Mouse (Mus musculus): ENCODE measurements around the gene 1700037H04Rik. TPM values are rescaled to one million over a fixed set of nuclear protein-coding genes. Genes with fewer than 3 reads are reported as not detected.

Gene 1700037H04Rik
- polyA plus RNA-seq, 1 experiment from 2014 or later: 85.7 TPM

DNA sequence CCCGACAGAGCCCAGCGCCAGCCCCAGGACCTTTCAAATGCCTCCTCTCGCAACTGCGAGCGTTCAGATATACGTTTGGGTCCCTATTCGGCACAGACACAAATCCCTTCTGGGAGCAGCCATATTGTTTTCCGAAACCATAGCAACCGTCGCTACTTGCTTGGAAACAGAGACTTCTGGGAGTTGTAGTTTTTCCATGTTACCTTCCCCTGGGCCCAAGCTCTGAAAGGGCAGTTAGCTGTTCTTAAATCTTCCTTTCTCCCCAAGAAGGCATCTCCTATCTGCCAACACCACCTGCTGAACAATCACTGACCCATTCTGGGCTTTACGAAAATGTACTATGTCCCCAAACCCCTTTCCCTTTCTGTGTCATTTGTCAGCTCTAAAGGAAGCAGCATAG lies 14.8 kb upstream of the 1700037H04Rik start:
- Histone ChIP-seq H3K4me1 (ENCODE audit: control insufficient read depth, insufficient read depth, low read length) (peaks cover 47% of the 10 kb centered on the region), H3K27ac (replicated peaks; ENCODE audit: low read depth, low read length) (no peak overlapping the region), H3K4me2 (ENCODE audit: low read length) (peak overlapping the region; percentile 84), H3K9me3 (ENCODE audit: control insufficient read depth, low read length) (no peaks in the 10 kb centered on the region), H3K36me3 (ENCODE audit: control insufficient read depth, insufficient read depth, low read length) (peaks cover 21% of the 10 kb centered on the region; the same call in 1 of the 2 replicates), H3K27me3 (ENCODE audit: control insufficient read depth, insufficient read depth, low read length) (peaks cover 22% of the 10 kb centered on the region), H3K4me3 (replicated peaks; ENCODE audit: low read depth, low read length) (peak overlapping the region; percentile 39), H3K9ac (replicated peaks; ENCODE audit: low read length) (no peak overlapping the region; the same call in 1 of the 2 replicates)
- peak; percentile 58; the same call in 1 of the 2 replicates for ATAC-seq (ENCODE audit: low FRiP score, low TSS enrichment)
- peak; percentile 95 for DNase-seq
- 5% methylated on average over 11 of the region's 11 CpGs for WGBS

DNA sequence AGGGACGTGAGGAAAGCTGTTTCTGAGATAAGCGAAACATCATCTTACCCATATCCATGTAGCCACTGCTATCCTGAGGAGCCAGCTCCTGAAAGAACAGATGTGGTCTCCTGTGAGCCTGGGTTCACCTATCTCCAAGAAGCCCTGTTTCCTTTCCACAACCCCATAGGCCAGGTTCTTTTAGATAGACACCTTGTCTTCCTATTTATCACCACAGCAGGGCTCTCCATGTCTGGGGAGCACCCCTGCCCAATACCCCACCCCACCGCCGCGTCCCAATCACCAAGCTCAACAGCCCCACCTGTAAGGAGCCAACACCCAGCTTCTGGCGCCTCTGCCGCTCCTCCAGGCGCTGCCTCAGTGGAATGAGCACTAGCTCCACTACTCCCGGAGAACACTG lies 12.4 kb upstream of the 1700037H04Rik start:
- Histone ChIP-seq H3K9me3 (ENCODE audit: control insufficient read depth, low read length) (no peaks in the 10 kb centered on the region), H3K4me2 (ENCODE audit: low read length) (no peak overlapping the region), H3K36me3 (ENCODE audit: control insufficient read depth, insufficient read depth, low read length) (peaks cover 21% of the 10 kb centered on the region; the same call in 1 of the 2 replicates), H3K4me1 (ENCODE audit: control insufficient read depth, insufficient read depth, low read length) (peaks cover 36% of the 10 kb centered on the region), H3K4me3 (replicated peaks; ENCODE audit: low read depth, low read length) (no peak overlapping the region), H3K9ac (replicated peaks; ENCODE audit: low read length) (no peak overlapping the region), H3K27ac (replicated peaks; ENCODE audit: low read depth, low read length) (no peak overlapping the region), H3K27me3 (ENCODE audit: control insufficient read depth, insufficient read depth, low read length) (peaks cover 22% of the 10 kb centered on the region)
- DNase-seq (no peak), ATAC-seq (ENCODE audit: low FRiP score, low TSS enrichment) (no peak)
- WGBS: 52% methylated on average over 9 of the region's 9 CpGs

DNA sequence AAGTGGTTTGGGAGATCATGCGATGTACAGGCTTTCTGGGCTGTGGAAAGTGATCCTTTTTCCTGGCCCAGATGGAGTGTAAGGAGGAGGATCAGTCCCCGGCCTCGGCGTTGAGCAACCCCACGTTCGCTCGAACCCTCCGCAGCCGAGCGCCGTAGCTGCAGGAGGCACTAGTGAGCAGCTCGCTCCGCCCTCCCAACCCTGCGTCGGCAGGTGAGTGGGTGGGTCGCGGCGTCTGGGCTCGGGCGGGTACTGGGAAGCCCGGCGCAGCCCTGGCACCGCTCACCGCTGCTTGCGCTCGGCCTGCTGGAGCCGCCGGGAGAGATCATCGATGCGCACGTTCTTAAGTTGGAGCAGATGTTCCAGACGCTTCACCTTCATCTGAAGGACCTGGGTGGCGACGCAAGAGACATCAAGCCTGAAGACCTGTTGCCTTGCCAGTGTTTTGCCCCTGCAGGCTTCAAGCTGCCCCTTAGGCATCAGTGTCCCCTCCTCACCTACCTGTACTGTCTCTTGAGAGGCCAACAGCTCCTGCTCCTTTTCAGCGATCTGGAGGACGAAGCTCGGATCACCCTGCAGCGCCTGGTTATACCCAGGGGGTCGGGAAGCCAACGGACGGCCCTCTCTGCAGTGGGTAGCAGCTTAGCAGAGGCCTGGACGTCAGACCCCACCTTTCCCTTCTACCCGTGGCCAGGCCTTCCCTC lies 11.7 kb upstream of the 1700037H04Rik start:
- H3K27ac ChIP-seq (replicated peaks; ENCODE audit: low read depth, low read length): no peak overlapping the region
- H3K27me3 ChIP-seq (ENCODE audit: control insufficient read depth, insufficient read depth, low read length): peaks cover 22% of the 10 kb centered on the region
- H3K4me1 ChIP-seq (ENCODE audit: control insufficient read depth, insufficient read depth, low read length): peaks cover 28% of the 10 kb centered on the region
- H3K4me2 ChIP-seq (ENCODE audit: low read length): peak overlapping the region; percentile 19; the same call in 1 of the 2 replicates
- no peaks in the 10 kb centered on the region for H3K9me3 ChIP-seq (ENCODE audit: control insufficient read depth, low read length)
- no peak for ATAC-seq (ENCODE audit: low FRiP score, low TSS enrichment)
- no peak overlapping the region for H3K9ac ChIP-seq (replicated peaks; ENCODE audit: low read length)
- no peak for DNase-seq
- peaks cover 21% of the 10 kb centered on the region; the same call in 1 of the 2 replicates for H3K36me3 ChIP-seq (ENCODE audit: control insufficient read depth, insufficient read depth, low read length)
- H3K4me3 ChIP-seq (replicated peaks; ENCODE audit: low read depth, low read length): 0 out of 2 replicates have a peak overlapping the region, but pooled peaks have one; percentile 2
- 8% methylated on average over 43 of the region's 43 CpGs for WGBS

DNA sequence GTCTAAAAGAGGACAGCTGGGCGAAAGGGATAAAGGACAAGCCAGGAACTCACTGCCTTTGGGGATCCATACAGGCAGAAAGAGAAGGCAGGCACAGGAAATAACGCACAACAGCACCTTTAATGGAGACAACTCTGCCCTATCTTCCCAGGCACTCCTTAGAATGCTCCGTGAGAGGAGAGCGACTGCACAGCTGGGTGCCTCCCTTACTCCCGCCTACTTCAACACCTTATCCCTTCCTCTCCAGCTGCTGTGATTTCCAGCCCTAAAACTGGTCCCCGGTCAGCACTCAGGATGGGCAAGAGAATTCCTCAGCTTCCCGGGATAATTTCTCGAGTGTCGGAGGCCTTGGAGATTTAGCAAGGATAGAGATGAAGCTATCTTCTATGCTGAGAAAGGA lies 11.1 kb upstream of the 1700037H04Rik start:
- ATAC-seq (ENCODE audit: low FRiP score, low TSS enrichment): no peak
- Histone ChIP-seq H3K36me3 (ENCODE audit: control insufficient read depth, insufficient read depth, low read length) (peaks cover 21% of the 10 kb centered on the region; the same call in 1 of the 2 replicates), H3K27ac (replicated peaks; ENCODE audit: low read depth, low read length) (no peak overlapping the region), H3K9me3 (ENCODE audit: control insufficient read depth, low read length) (no peaks in the 10 kb centered on the region), H3K27me3 (ENCODE audit: control insufficient read depth, insufficient read depth, low read length) (peaks cover 22% of the 10 kb centered on the region), H3K4me2 (ENCODE audit: low read length) (no peak overlapping the region), H3K4me3 (replicated peaks; ENCODE audit: low read depth, low read length) (no peak overlapping the region), H3K9ac (replicated peaks; ENCODE audit: low read length) (no peak overlapping the region), H3K4me1 (ENCODE audit: control insufficient read depth, insufficient read depth, low read length) (peaks cover 25% of the 10 kb centered on the region)
- WGBS: 17% methylated on average over 9 of the region's 9 CpGs
- no peak for DNase-seq

DNA sequence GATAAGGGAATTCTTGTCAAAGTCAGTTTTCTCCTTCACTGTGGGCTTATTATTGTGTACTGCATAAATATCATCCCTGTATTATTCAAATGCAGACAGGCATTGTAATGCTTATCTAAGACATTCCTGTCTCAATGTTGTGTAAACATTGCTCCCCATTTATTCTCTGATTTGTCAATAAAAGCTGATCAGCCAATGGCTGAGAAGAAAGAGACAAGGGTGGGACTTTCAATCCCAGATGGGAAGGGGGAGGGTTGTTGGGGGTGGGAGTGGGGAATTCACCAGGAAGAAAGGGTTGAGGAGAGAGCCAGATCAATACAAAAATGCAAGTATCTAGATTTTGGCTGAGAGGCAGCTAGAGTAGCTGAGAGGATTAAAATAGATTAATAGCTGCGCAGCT lies 9.0 kb upstream of the 1700037H04Rik start:
- no peak overlapping the region for H3K4me3 ChIP-seq (replicated peaks; ENCODE audit: low read depth, low read length)
- H3K27me3 ChIP-seq (ENCODE audit: control insufficient read depth, insufficient read depth, low read length): peaks cover 22% of the 10 kb centered on the region
- H3K27ac ChIP-seq (replicated peaks; ENCODE audit: low read depth, low read length): no peak overlapping the region
- ATAC-seq (ENCODE audit: low FRiP score, low TSS enrichment) (no peak), DNase-seq (peak; percentile 38)
- no peak overlapping the region for H3K4me2 ChIP-seq (ENCODE audit: low read length)
- no peak overlapping the region for H3K9ac ChIP-seq (replicated peaks; ENCODE audit: low read length)
- H3K9me3 ChIP-seq (ENCODE audit: control insufficient read depth, low read length): no peaks in the 10 kb centered on the region
- 45% methylated on average over 1 of the region's 1 CpGs for WGBS
- H3K36me3 ChIP-seq (ENCODE audit: control insufficient read depth, insufficient read depth, low read length): peaks cover 21% of the 10 kb centered on the region; the same call in 1 of the 2 replicates
- H3K4me1 ChIP-seq (ENCODE audit: control insufficient read depth, insufficient read depth, low read length): 0 out of 2 replicates have a peak, but pooled peaks cover 6% of the 10 kb centered on the region

DNA sequence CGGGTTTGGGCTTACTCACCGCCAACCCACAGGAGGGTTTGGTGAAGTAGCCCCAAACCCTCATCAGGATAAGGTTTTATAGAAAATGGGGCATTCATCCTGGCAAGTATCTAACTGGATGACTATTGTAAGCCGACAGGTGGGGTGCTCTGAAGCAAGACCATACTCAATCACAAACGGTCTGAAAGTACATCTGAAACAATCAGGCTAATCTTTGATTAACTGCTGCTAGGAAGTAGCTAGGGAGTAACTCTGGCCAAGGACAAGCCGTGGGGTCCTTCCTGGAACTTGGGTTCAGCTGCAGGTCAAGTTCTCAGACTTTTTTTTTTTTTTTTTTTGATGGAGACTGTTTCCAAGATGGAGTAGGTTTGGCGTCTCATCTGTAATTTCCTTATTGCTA lies 8.1 kb upstream of the 1700037H04Rik start:
- no peak overlapping the region for H3K9ac ChIP-seq (replicated peaks; ENCODE audit: low read length)
- no peak for DNase-seq

DNA sequence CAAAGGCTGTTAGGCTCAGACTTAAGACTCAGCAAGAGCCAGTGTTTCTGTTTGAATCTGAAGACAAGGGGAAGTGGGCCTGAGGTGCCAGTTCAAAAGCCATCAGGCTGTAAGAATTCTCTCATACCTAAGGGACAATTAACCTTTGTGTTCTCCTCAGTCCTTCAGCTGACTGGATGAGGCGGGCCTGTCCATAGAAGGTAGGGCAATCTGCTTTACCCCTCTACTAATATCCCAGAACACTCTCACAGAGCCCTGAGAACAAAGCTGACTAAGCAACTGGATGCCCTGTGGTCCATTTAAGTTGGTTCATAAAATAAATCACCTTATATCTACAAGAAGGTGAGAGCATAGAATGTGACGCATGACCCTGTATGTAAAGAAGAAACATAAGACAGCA lies 6.3 kb upstream of the 1700037H04Rik start:
- Histone ChIP-seq H3K9ac (replicated peaks; ENCODE audit: low read length) (no peak overlapping the region), H3K27me3 (ENCODE audit: control insufficient read depth, insufficient read depth, low read length) (0 out of 2 replicates have a peak, but pooled peaks cover 4% of the 10 kb centered on the region), H3K4me3 (replicated peaks; ENCODE audit: low read depth, low read length) (no peak overlapping the region), H3K9me3 (ENCODE audit: control insufficient read depth, low read length) (no peaks in the 10 kb centered on the region), H3K4me2 (ENCODE audit: low read length) (no peak overlapping the region), H3K36me3 (ENCODE audit: control insufficient read depth, insufficient read depth, low read length) (peaks cover 5% of the 10 kb centered on the region; the same call in 1 of the 2 replicates), H3K27ac (replicated peaks; ENCODE audit: low read depth, low read length) (no peak overlapping the region), H3K4me1 (ENCODE audit: control insufficient read depth, insufficient read depth, low read length) (0 out of 2 replicates have a peak, but pooled peaks cover 6% of the 10 kb centered on the region)
- DNase-seq: no peak
- ATAC-seq (ENCODE audit: low FRiP score, low TSS enrichment): no peak
- WGBS: 83% methylated on average over 2 of the region's 2 CpGs

More for the DNA sequence above, 8.1 kb upstream of the 1700037H04Rik start:
- H3K4me3 ChIP-seq (replicated peaks; ENCODE audit: low read depth, low read length): no peak overlapping the region
- H3K36me3 ChIP-seq (ENCODE audit: control insufficient read depth, insufficient read depth, low read length): peaks cover 21% of the 10 kb centered on the region; the same call in 1 of the 2 replicates
- no peak overlapping the region for H3K4me2 ChIP-seq (ENCODE audit: low read length)
- no peaks in the 10 kb centered on the region for H3K9me3 ChIP-seq (ENCODE audit: control insufficient read depth, low read length)
- H3K4me1 ChIP-seq (ENCODE audit: control insufficient read depth, insufficient read depth, low read length): 0 out of 2 replicates have a peak, but pooled peaks cover 6% of the 10 kb centered on the region
- no peak overlapping the region for H3K27ac ChIP-seq (replicated peaks; ENCODE audit: low read depth, low read length)
- ATAC-seq (ENCODE audit: low FRiP score, low TSS enrichment): no peak
- 86% methylated on average over 6 of the region's 6 CpGs for WGBS
- peaks cover 22% of the 10 kb centered on the region for H3K27me3 ChIP-seq (ENCODE audit: control insufficient read depth, insufficient read depth, low read length)

DNA sequence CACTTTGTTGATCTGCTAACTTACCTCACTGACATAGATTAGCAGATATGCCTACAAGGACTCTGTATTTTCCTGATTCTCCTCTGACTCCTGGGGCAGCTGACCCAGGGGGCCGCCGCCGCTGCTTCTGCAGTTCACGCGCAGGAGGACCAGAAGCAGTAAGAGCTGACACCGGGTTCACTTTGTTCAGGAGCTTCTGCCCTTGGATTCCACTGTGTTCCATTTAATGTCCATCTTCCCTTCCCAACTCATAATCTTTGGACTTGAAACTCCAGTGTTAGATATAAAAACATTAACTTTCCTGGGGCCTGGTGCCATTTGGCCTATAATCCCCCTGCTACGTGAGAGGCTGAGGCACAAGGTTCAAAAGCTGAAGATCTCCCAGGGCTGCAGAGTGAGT lies 4.0 kb upstream of the 1700037H04Rik start:
- Histone ChIP-seq H3K9me3 (ENCODE audit: control insufficient read depth, low read length) (no peaks in the 10 kb centered on the region), H3K4me1 (ENCODE audit: control insufficient read depth, insufficient read depth, low read length) (peaks cover 13% of the 10 kb centered on the region), H3K4me2 (ENCODE audit: low read length) (no peak overlapping the region), H3K9ac (replicated peaks; ENCODE audit: low read length) (no peak overlapping the region), H3K27ac (replicated peaks; ENCODE audit: low read depth, low read length) (no peak overlapping the region), H3K36me3 (ENCODE audit: control insufficient read depth, insufficient read depth, low read length) (no peaks in the 10 kb centered on the region), H3K27me3 (ENCODE audit: control insufficient read depth, insufficient read depth, low read length) (no peaks in the 10 kb centered on the region), H3K4me3 (replicated peaks; ENCODE audit: low read depth, low read length) (no peak overlapping the region)
- ATAC-seq (ENCODE audit: low FRiP score, low TSS enrichment) (no peak), DNase-seq (no peak)
- WGBS: 80% methylated on average over 7 of the region's 7 CpGs

DNA sequence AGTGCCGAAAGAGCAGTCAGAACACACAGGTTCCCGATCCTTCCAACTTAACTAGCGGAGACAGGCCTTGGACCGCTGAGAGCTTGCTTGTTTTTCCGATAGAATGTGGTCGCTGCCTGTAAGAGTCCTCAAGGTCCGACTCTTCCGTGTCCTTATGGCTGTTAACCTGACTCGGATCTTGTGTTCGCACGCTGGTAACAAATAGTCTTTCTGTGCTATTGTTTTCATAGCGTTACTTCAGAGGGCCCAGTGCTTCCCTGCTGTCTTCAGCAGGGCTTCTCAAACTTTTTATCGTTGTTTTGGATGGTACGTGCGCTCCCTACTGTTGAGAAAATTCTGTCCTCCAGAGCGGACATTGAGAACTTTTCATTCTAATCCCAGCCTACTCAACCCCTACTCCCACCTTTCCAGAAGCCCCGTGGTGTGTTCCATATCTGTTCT lies 810 bp upstream of the 1700037H04Rik start:
- no peak for DNase-seq
- peak overlapping the region; percentile 88 for H3K4me2 ChIP-seq (ENCODE audit: low read length)
- H3K9me3 ChIP-seq (ENCODE audit: control insufficient read depth, low read length): no peaks in the 10 kb centered on the region
- peaks cover 32% of the 10 kb centered on the region for H3K4me1 ChIP-seq (ENCODE audit: control insufficient read depth, insufficient read depth, low read length)
- no peaks in the 10 kb centered on the region for H3K36me3 ChIP-seq (ENCODE audit: control insufficient read depth, insufficient read depth, low read length)
- H3K27ac ChIP-seq (replicated peaks; ENCODE audit: low read depth, low read length): peak overlapping the region; percentile 97
- H3K4me3 ChIP-seq (replicated peaks; ENCODE audit: low read depth, low read length): peak overlapping the region; percentile 77
- H3K27me3 ChIP-seq (ENCODE audit: control insufficient read depth, insufficient read depth, low read length): no peaks in the 10 kb centered on the region
- peak overlapping the region; percentile 76 for H3K9ac ChIP-seq (replicated peaks; ENCODE audit: low read length)
- no peak for ATAC-seq (ENCODE audit: low FRiP score, low TSS enrichment)
- WGBS: under 1% methylated on average over 17 of the region's 17 CpGs
